Mouse (Mus musculus): ENCODE results near the gene Gm20696. TPM values are rescaled to one million over a fixed set of nuclear protein-coding genes. Genes with fewer than 3 reads are reported as not detected.

Gene Gm20696
- polyA plus RNA-seq, 1 experiment from 2014 or later, result 6.5 TPM

DNA sequence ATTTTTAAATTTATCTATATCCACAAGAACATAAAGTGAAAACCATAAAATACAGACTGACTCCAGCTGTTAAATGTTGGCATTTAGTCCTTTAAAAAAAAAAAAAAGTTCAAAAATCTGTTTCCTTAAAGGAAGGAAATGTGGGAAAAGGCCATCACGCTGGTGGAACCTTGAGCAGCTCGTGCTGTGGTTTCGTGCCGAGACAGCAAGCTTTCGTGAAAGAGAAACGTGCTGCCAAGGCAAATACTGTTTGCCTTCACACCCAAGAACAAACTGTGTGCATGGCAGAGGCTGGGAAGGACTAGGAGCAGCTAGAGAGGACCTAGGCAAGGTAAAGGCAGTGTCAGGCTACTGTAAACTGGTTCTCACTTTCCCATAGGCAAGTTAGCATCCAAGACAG lies 329.0 kb downstream of the Gm20696 start:
- ATAC-seq (ENCODE audit: low FRiP score, low read depth), result no peak
- Histone ChIP-seq H3K4me1 (peaks cover 32% of the 10 kb centered on the region), H3K9ac (no peak overlapping the region), H3K4me2 (replicated peaks) (no peak overlapping the region), H3K9me3 (no peaks in the 10 kb centered on the region), H3K4me3 (no peak overlapping the region), H3K27ac (no peak overlapping the region), H3K36me3 (no peaks in the 10 kb centered on the region), H3K27me3 (0 out of 2 replicates have a peak, but pooled peaks cover 12% of the 10 kb centered on the region)
- WGBS, result 31% methylated on average over 6 of the region's 6 CpGs

DNA sequence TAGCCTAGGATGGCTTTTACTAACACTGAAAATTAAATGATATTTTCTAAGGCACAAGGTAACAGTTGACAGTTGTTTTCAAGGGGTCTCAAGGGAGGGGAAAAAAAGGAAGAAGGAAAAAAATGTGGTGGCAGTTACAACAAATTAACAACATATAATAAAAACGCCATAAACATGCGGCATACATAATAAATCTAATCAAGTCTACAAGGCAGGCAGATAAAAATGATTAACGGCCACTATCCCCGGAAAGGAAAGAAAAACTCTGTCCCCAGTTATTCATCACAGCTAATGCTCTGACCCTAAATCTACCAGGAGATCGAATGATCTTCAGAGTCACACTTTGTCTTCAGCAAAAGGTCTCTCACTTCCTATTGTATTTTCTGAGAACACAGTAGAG lies 330.4 kb downstream of the Gm20696 start:
- no peak overlapping the region for H3K27ac ChIP-seq
- no peak overlapping the region for H3K9ac ChIP-seq
- ATAC-seq (ENCODE audit: low FRiP score, low read depth), result no peak
- H3K4me1 ChIP-seq, result peaks cover 32% of the 10 kb centered on the region
- no peak overlapping the region for H3K4me3 ChIP-seq
- no peak overlapping the region for H3K4me2 ChIP-seq (replicated peaks)
- H3K27me3 ChIP-seq, result 0 out of 2 replicates have a peak, but pooled peaks cover 12% of the 10 kb centered on the region
- WGBS, result 15% methylated on average over 5 of the region's 5 CpGs
- H3K9me3 ChIP-seq, result no peaks in the 10 kb centered on the region
- no peaks in the 10 kb centered on the region for H3K36me3 ChIP-seq

DNA sequence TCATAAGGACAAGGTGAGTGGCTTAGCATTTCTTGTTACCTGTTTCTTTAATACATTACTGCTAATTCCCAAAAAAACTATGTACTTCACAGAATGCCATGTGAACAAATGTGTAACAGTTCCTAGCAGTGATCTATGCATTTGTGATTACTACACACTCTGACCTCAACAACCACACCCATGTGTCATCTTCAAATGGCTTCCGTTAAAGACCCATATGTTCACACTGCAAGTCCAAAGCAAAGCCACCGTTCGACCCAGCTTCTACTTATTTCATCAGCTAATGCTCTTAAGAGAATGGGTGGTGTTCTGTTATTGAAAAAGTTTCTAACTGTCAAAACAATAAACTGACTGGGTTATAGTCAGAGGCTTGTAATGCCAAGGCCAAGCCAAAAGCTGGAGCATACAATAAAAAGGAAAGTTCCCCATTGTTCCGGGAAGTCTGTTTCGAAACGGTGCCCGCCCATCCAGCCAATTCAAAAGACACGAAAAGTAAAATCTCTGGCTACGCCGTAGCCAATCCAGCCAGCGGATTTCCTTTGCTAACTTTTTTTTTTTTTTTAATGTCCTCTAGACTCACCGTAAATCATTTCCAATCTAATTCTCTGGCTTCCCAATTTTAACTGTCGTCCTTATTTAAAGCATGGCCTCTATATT lies 331.3 kb downstream of the Gm20696 start:
- no peak overlapping the region for H3K27ac ChIP-seq
- no peaks in the 10 kb centered on the region for H3K36me3 ChIP-seq
- H3K9ac ChIP-seq, result no peak overlapping the region
- 51% methylated on average over 13 of the region's 13 CpGs for WGBS
- 0 out of 2 replicates have a peak, but pooled peaks cover 12% of the 10 kb centered on the region for H3K27me3 ChIP-seq
- no peaks in the 10 kb centered on the region for H3K9me3 ChIP-seq
- H3K4me3 ChIP-seq, result no peak overlapping the region
- peaks cover 32% of the 10 kb centered on the region for H3K4me1 ChIP-seq
- ATAC-seq (ENCODE audit: low FRiP score, low read depth), result no peak
- H3K4me2 ChIP-seq (replicated peaks), result no peak overlapping the region

DNA sequence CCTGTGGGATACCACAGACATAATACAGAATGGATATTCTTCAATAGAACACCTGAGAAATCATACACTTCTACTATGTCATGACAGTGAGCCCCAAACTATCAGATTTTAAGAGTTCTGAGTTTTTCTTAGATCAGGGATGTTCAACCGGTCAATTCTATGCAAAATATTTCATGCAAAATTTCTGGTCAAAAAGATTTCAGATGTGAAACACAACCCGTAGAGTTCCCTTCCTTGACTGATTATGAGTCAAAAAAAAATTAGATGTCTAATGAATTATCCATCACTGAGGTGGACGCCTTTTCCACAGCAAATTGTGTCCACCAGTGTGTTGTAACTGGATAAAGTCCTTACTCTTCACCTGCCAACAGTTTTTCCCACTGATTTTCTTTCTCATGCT lies 332.3 kb downstream of the Gm20696 start:
- Histone ChIP-seq H3K4me3 (no peak overlapping the region), H3K27ac (no peak overlapping the region), H3K27me3 (0 out of 2 replicates have a peak, but pooled peaks cover 12% of the 10 kb centered on the region), H3K9me3 (no peaks in the 10 kb centered on the region), H3K4me1 (peaks cover 31% of the 10 kb centered on the region), H3K36me3 (no peaks in the 10 kb centered on the region), H3K9ac (no peak overlapping the region), H3K4me2 (replicated peaks) (no peak overlapping the region)
- WGBS, result 91% methylated on average over 3 of the region's 3 CpGs
- no peak for ATAC-seq (ENCODE audit: low FRiP score, low read depth)

DNA sequence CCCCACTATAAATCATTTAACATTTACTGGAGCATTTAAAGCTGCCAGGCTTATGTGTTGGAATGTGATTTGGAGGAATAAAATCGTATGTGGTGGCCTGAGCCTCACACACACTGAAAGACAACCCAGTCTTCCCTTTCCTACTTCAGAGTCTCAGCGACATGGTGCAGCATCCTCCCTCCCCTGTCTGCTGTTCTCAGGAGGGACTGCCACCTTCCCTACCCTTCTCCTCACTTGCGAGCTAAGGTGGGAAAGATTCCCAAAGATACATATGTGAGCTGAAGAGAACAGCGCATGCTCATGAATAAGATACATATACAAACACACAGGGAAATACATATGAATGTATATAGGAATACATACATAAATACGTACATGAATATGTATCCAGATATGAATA lies 333.5 kb downstream of the Gm20696 start:
- WGBS, result 81% methylated on average over 5 of the region's 5 CpGs
- Histone ChIP-seq H3K4me2 (replicated peaks) (no peak overlapping the region), H3K4me3 (no peak overlapping the region), H3K4me1 (peaks cover 29% of the 10 kb centered on the region), H3K9me3 (no peaks in the 10 kb centered on the region), H3K27ac (no peak overlapping the region), H3K9ac (no peak overlapping the region), H3K27me3 (0 out of 2 replicates have a peak, but pooled peaks cover 8% of the 10 kb centered on the region), H3K36me3 (no peaks in the 10 kb centered on the region)
- no peak for ATAC-seq (ENCODE audit: low FRiP score, low read depth)

DNA sequence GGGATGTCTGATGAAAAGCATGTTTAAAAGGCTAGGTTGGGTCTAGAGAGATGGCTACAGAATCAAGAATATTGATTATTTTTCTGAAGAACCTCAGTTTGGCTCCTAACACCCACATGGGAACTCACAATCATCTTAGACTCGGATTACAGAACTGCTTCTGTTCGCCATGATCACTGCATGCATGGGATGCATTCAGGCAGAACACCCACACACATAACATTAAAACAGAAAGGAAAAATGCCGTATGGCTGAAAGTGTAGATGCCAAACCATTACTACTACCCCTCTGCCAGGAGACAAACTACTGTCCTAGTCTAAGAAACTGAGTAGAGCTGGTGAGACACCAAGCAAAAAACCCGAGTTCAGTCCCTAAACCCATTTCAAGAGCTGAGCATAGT lies 336.4 kb downstream of the Gm20696 start:
- H3K36me3 ChIP-seq, result no peaks in the 10 kb centered on the region
- H3K4me3 ChIP-seq, result no peak overlapping the region
- H3K4me1 ChIP-seq, result 0 out of 2 replicates have a peak, but pooled peaks cover 11% of the 10 kb centered on the region
- H3K9me3 ChIP-seq, result no peaks in the 10 kb centered on the region
- WGBS, result 84% methylated on average over 4 of the region's 4 CpGs
- no peak for ATAC-seq (ENCODE audit: low FRiP score, low read depth)
- no peak overlapping the region for H3K4me2 ChIP-seq (replicated peaks)
- 0 out of 2 replicates have a peak, but pooled peaks cover 4% of the 10 kb centered on the region for H3K27me3 ChIP-seq
- no peak overlapping the region for H3K27ac ChIP-seq
- H3K9ac ChIP-seq, result no peak overlapping the region

DNA sequence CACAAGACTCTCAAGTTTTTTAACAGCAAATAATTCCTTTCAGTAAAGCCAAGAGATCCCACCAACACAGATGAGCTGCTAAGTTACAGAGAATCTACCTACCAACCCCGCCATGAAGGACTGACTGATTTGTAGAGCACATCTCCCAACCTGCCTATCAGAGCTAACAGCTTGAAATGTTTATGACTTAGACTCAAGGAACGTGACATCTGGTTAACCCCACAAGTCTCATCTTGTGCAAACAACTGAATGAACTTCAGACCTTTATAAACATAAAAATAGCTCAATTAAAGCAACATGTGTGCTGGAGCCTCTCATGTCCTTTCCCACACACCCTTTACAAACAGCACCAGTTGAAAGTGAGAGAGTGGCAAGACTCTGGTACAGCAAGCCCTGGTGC lies 338.0 kb downstream of the Gm20696 start:
- no peaks in the 10 kb centered on the region for H3K9me3 ChIP-seq
- 0 out of 2 replicates have a peak, but pooled peaks cover 11% of the 10 kb centered on the region for H3K4me1 ChIP-seq
- no peaks in the 10 kb centered on the region for H3K27me3 ChIP-seq
- no peak overlapping the region for H3K4me3 ChIP-seq
- H3K36me3 ChIP-seq, result no peaks in the 10 kb centered on the region
- no peak overlapping the region for H3K27ac ChIP-seq
- ATAC-seq (ENCODE audit: low FRiP score, low read depth), result no peak
- no peak overlapping the region for H3K9ac ChIP-seq
- no peak overlapping the region for H3K4me2 ChIP-seq (replicated peaks)
- 13% methylated on average over 2 of the region's 2 CpGs for WGBS

DNA sequence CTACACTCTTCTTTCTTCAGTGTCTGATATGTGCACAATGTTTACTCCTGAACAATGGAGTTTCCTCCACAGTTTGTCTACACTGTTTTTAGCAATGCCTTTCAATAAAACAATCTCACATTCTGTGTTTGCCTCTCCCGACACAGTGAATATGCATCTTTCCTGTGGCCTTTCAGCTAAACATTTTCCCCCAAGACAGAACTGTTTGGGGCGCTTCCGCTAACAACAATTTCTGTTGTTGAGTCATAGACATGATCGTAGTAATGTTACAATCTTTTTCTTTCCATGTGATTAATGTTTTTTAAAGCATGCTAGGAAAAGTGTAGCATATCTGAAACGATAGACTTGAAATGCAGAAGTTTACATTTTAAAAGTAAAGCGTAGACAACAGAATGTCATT lies 338.5 kb downstream of the Gm20696 start:
- ATAC-seq (ENCODE audit: low FRiP score, low read depth), result no peak
- 69% methylated on average over 6 of the region's 6 CpGs for WGBS
- Histone ChIP-seq H3K9ac (no peak overlapping the region), H3K4me3 (no peak overlapping the region), H3K36me3 (no peaks in the 10 kb centered on the region), H3K4me1 (0 out of 2 replicates have a peak, but pooled peaks cover 11% of the 10 kb centered on the region), H3K9me3 (no peaks in the 10 kb centered on the region), H3K4me2 (replicated peaks) (no peak overlapping the region), H3K27ac (no peak overlapping the region), H3K27me3 (no peaks in the 10 kb centered on the region)

DNA sequence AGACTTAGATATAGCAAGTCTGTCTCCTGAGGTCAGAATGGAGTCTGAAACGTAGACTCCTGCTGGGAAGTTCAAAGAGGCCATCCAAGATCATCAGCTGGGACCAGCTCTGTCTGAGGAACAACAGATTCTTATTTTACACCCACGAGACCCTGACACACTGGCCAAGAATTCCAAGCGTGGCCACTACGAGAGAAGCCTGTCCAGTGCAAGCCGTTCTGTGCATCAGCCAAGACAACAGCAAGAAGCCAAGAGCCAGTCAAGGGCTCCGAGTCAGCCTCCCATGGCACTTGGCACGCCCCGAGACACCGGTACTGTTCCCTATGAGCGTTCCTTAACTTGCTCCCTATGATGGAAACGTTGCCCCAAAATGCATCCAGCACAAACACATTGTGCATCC lies 338.9 kb downstream of the Gm20696 start:
- WGBS, result 73% methylated on average over 11 of the region's 11 CpGs
- H3K27me3 ChIP-seq, result no peaks in the 10 kb centered on the region
- H3K9me3 ChIP-seq, result no peaks in the 10 kb centered on the region
- no peaks in the 10 kb centered on the region for H3K36me3 ChIP-seq
- no peak overlapping the region for H3K4me3 ChIP-seq
- H3K4me2 ChIP-seq (replicated peaks), result no peak overlapping the region
- H3K27ac ChIP-seq, result no peak overlapping the region
- 0 out of 2 replicates have a peak, but pooled peaks cover 11% of the 10 kb centered on the region for H3K4me1 ChIP-seq
- H3K9ac ChIP-seq, result no peak overlapping the region
- no peak for ATAC-seq (ENCODE audit: low FRiP score, low read depth)

DNA sequence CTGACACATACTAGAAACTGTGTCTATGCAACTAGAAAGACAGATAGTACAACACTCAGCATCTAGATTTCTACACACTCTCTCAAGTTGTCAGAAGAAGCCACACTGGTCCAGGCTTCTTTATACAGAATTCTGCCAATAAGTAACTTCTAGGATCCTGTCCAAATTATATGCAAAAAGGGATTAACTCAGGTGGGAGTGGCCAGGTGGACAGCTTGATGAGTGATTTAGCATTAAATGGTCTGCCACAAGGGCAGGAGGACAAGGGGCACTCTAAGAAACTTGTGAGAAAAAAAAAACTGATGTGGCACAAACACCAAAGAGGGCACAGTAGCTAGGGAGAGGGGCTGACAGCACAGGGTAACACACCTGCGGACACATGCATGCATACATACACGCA lies 340.7 kb downstream of the Gm20696 start:
- no peak for ATAC-seq (ENCODE audit: low FRiP score, low read depth)
- Histone ChIP-seq H3K36me3 (no peaks in the 10 kb centered on the region), H3K9ac (no peak overlapping the region), H3K27me3 (no peaks in the 10 kb centered on the region), H3K4me2 (replicated peaks) (no peak overlapping the region), H3K4me1 (0 out of 2 replicates have a peak, but pooled peaks cover 11% of the 10 kb centered on the region), H3K9me3 (no peaks in the 10 kb centered on the region), H3K4me3 (no peak overlapping the region), H3K27ac (no peak overlapping the region)
- WGBS, result 91% methylated on average over 2 of the region's 2 CpGs

DNA sequence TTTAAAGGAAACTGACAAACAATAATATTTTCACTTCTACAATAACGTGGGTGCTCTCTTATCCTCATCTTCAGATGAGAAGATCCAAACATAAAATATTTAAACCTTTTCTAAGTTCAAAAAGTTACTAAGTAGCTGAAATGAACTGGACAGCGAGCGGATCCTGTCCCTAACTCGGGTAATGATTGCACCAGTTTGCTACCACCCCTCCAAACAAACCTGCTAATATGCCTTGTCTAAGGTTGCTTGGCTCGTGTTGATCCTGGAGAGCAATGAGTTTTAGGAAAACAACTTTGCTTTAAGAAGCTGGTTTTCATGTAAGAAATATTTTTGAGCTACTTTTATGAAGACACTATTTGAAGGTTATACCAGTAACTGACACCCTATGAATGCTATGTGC lies 341.1 kb downstream of the Gm20696 start:
- H3K4me2 ChIP-seq (replicated peaks), result no peak overlapping the region
- no peaks in the 10 kb centered on the region for H3K36me3 ChIP-seq
- 86% methylated on average over 5 of the region's 5 CpGs for WGBS
- H3K9ac ChIP-seq, result no peak overlapping the region
- 0 out of 2 replicates have a peak, but pooled peaks cover 11% of the 10 kb centered on the region for H3K4me1 ChIP-seq
- no peak overlapping the region for H3K4me3 ChIP-seq
- no peaks in the 10 kb centered on the region for H3K27me3 ChIP-seq
- ATAC-seq (ENCODE audit: low FRiP score, low read depth), result no peak
- H3K9me3 ChIP-seq, result no peaks in the 10 kb centered on the region
- H3K27ac ChIP-seq, result no peak overlapping the region

DNA sequence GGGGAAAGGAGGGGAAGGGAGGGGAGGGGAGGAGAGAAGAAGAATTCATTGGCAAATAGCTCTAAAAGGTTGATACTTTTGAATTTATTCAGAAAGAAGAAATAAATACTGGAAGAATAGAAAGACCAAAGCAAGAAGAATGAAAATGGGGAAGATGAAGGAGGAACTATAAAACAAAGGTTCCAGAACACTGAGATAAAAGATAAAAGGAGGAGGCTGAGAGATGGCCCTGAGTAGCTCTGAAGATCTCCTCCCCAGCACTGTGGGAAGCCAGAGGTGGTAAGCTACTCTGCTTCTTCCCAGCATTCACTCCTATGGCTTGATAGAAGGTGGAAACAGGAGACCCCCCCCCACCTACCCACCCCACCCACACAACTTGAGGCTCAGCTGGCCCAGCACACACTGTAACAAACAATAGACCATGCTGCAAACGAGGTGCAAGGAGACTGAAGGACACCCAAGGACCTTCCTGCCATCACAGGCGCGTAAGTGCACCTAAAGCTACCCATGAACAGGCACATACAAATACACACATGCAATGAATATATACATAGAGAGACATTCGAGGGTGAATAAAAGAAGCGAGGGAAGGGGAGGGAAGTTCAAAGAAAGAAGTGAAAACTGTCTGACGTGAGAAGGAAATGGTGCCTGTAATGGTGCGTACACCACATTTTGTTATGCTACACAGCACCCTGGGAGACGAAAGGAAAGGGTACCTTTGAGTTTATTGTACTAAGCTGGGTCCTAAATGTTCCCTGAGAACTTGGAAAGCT lies 344.3 kb downstream of the Gm20696 start:
- H3K27ac ChIP-seq, result no peak overlapping the region
- H3K4me3 ChIP-seq, result no peak overlapping the region
- no peak overlapping the region for H3K4me2 ChIP-seq (replicated peaks)
- H3K4me1 ChIP-seq, result no peaks in the 10 kb centered on the region; the same call in none of the 2 replicates
- H3K9me3 ChIP-seq, result no peaks in the 10 kb centered on the region
- 78% methylated on average over 8 of the region's 8 CpGs for WGBS
- no peaks in the 10 kb centered on the region for H3K27me3 ChIP-seq
- H3K36me3 ChIP-seq, result no peaks in the 10 kb centered on the region
- H3K9ac ChIP-seq, result no peak overlapping the region
- ATAC-seq (ENCODE audit: low FRiP score, low read depth), result no peak
